Mouse (Mus musculus) CH12.LX (cell line): ENCODE data around the gene Pak7. TPM values are rescaled to one million over a fixed set of nuclear protein-coding genes. Genes with fewer than 3 reads are reported as not detected.

Source experiments
- DNase-seq: peaks from one replicate; pipeline ENCODE4 v3.0.0-alpha.2; 2013; ENCODE audit errors: extremely low read depth
- H3K27ac ChIP-seq: 2 replicates; pipeline ENCODE4 v1.5.1; 2012; ENCODE audit warnings: low read depth, mild to moderate bottlenecking, control low read depth, moderate library complexity; ENCODE audit not compliant: insufficient read depth
- H3K27me3 ChIP-seq: replicated peaks from 2 replicates; pipeline ENCODE3; 2012; ENCODE audit warnings: inconsistent platforms
- H3K36me3 ChIP-seq, 2 experiments: replicated peaks in 1 of 2; 2 replicates each; pipeline versions ENCODE3 to v1.6.1; 2012; ENCODE audit warnings: inconsistent platforms in 1 of 2, low read length in 1 of 2, mild to moderate bottlenecking in 1 of 2, mixed read lengths in 1 of 2, moderate library complexity in 1 of 2; ENCODE audit not compliant: control insufficient read depth in 1 of 2, insufficient read depth in 1 of 2
- H3K4me1 ChIP-seq, 2 experiments: 2 replicates each; pipeline ENCODE4 v1.6.1; 2012; ENCODE audit warnings: inconsistent platforms in 1 of 2, moderate library complexity in 1 of 2; ENCODE audit not compliant: insufficient read depth in 2 of 2, control insufficient read depth in 1 of 2
- H3K4me2 ChIP-seq: 2 replicates; pipeline ENCODE4 v1.6.1; 2012; ENCODE audit warnings: low read depth, mild to moderate bottlenecking, control low read depth; ENCODE audit not compliant: poor library complexity, insufficient read depth, severe bottlenecking
- H3K4me3 ChIP-seq, 3 experiments: fragments of 150-350 bp in 1 of 3; sonication (generic) in 1 of 3; replicated peaks in 1 of 3; 2 replicates each; pipeline versions ENCODE3 to v1.5.1; 2011 to 2012; ENCODE audit warnings: low read depth in 2 of 3, low read length in 2 of 3, mild to moderate bottlenecking in 2 of 3, moderate library complexity in 2 of 3, control low read depth in 1 of 3, improper control_type of control experiment in 1 of 3, inconsistent platforms in 1 of 3, mixed read lengths in 1 of 3; ENCODE audit not compliant: poor library complexity in 1 of 3
- H3K79me2 ChIP-seq: replicated peaks from 2 replicates; pipeline ENCODE4 v1.6.1; 2012; ENCODE audit warnings: mild to moderate bottlenecking, moderate library complexity; ENCODE audit not compliant: control insufficient read depth, poor library complexity, insufficient read depth, severe bottlenecking; ENCODE audit errors: extremely low read depth
- H3K9ac ChIP-seq: 2 replicates; pipeline ENCODE4 v1.6.1; 2012; ENCODE audit warnings: low read depth, mild to moderate bottlenecking, control low read depth, moderate library complexity; ENCODE audit not compliant: insufficient read depth
- H3K9me3 ChIP-seq: replicated peaks from 2 replicates; pipeline ENCODE3; 2012; ENCODE audit warnings: low read length, inconsistent platforms, mixed read lengths
- BHLHE40 ChIP-seq: IDR thresholded peaks from 2 replicates; pipeline ENCODE4 v1.6.1; 2011; ENCODE audit warnings: mild to moderate bottlenecking, low read depth, low read length, improper control_type of control experiment
- CHD1 ChIP-seq: IDR thresholded peaks from 2 replicates; pipeline ENCODE4 v1.6.1; 2012; ENCODE audit warnings: low read depth, low read length, improper control_type of control experiment, inconsistent platforms
- CTCF ChIP-seq, 2 experiments: IDR thresholded peaks in 1 of 2; conservative IDR thresholded peaks in 1 of 2; 2 replicates each; pipeline ENCODE4 v1.5.1; 2011 to 2012; ENCODE audit warnings: low read depth in 2 of 2, low read length in 2 of 2, improper control_type of control experiment in 1 of 2, inconsistent platforms in 1 of 2, mild to moderate bottlenecking in 1 of 2, moderate library complexity in 1 of 2
- ELF1 ChIP-seq: IDR thresholded peaks from 2 replicates; pipeline ENCODE4 v1.6.1; 2014; ENCODE audit warnings: low read depth, mild to moderate bottlenecking, inconsistent platforms, low read length, improper control_type of control experiment
- EP300 ChIP-seq: IDR thresholded peaks from 2 replicates; pipeline ENCODE4 v1.6.1; 2011; ENCODE audit warnings: low read length, improper control_type of control experiment
- ETS1 ChIP-seq: conservative IDR thresholded peaks from 2 replicates; pipeline ENCODE4 v1.6.1; 2012; ENCODE audit warnings: low read depth, mild to moderate bottlenecking, inconsistent platforms, low read length, improper control_type of control experiment, moderate library complexity
- HCFC1 ChIP-seq: IDR thresholded peaks from 2 replicates; pipeline ENCODE4 v1.6.1; 2012; ENCODE audit warnings: low read depth, mild to moderate bottlenecking, inconsistent platforms, low read length, improper control_type of control experiment
- IRF4 ChIP-seq: IDR thresholded peaks from 2 replicates; pipeline ENCODE4 v1.6.1; 2014; ENCODE audit warnings: low read depth, mild to moderate bottlenecking, inconsistent platforms, low read length, improper control_type of control experiment
- JUN ChIP-seq: IDR thresholded peaks from 2 replicates; pipeline ENCODE4 v1.6.1; 2011; ENCODE audit warnings: low read depth, mild to moderate bottlenecking, low read length, improper control_type of control experiment, moderate library complexity; ENCODE audit not compliant: insufficient read depth
- JUND ChIP-seq: conservative IDR thresholded peaks from 2 replicates; pipeline ENCODE4 v1.6.1; 2011; ENCODE audit warnings: low read depth, low read length, improper control_type of control experiment
- MXI1 ChIP-seq: IDR thresholded peaks from 2 replicates; pipeline ENCODE4 v1.6.1; 2011; ENCODE audit warnings: mild to moderate bottlenecking, low read depth, low read length, improper control_type of control experiment
- MYC ChIP-seq: IDR thresholded peaks from 2 replicates; pipeline ENCODE4 v1.6.1; 2011; ENCODE audit warnings: low read depth, mild to moderate bottlenecking, improper control_type of control experiment, low read length
- NRF1 ChIP-seq: IDR thresholded peaks from 2 replicates; pipeline ENCODE4 v1.6.1; 2014; ENCODE audit warnings: low read depth, mild to moderate bottlenecking, inconsistent platforms, low read length, improper control_type of control experiment, moderate library complexity
- PAX5 ChIP-seq: IDR thresholded peaks from 2 replicates; pipeline ENCODE4 v1.6.1; 2012; ENCODE audit warnings: low read length, inconsistent platforms, mixed read lengths
- POLR2AphosphoS2 ChIP-seq: IDR thresholded peaks from 2 replicates; pipeline ENCODE4 v1.6.1; 2011; ENCODE audit warnings: low read depth, low read length, improper control_type of control experiment
- RAD21 ChIP-seq: IDR thresholded peaks from 2 replicates; pipeline ENCODE4 v1.6.1; 2011; ENCODE audit warnings: low read depth, mild to moderate bottlenecking, low read length, improper control_type of control experiment, moderate library complexity
- RCOR1 ChIP-seq: conservative IDR thresholded peaks from 2 replicates; pipeline ENCODE4 v1.6.1; 2012; ENCODE audit warnings: low read depth, mild to moderate bottlenecking, inconsistent platforms, low read length, improper control_type of control experiment
- SIN3A ChIP-seq: IDR thresholded peaks from 2 replicates; pipeline ENCODE4 v1.6.1; 2012; ENCODE audit warnings: low read length, improper control_type of control experiment, inconsistent platforms
- SMC3 ChIP-seq: IDR thresholded peaks from 2 replicates; pipeline ENCODE4 v1.6.1; 2011; ENCODE audit warnings: low read depth, low read length, improper control_type of control experiment
- TBP ChIP-seq: conservative IDR thresholded peaks from 2 replicates; pipeline ENCODE4 v1.6.1; 2011; ENCODE audit warnings: low read depth, low read length, improper control_type of control experiment
- TCF12 ChIP-seq: IDR thresholded peaks from 2 replicates; pipeline ENCODE4 v1.6.1; 2014; ENCODE audit warnings: low read depth, mild to moderate bottlenecking, inconsistent platforms, low read length, improper control_type of control experiment
- USF1 ChIP-seq: IDR thresholded peaks from 2 replicates; pipeline ENCODE4 v1.6.1; 2014; ENCODE audit warnings: low read depth, mild to moderate bottlenecking, inconsistent platforms, low read length, improper control_type of control experiment
- USF2 ChIP-seq: conservative IDR thresholded peaks from 2 replicates; pipeline ENCODE4 v1.6.1; 2011; ENCODE audit warnings: low read depth, low read length, improper control_type of control experiment
- ZMIZ1 ChIP-seq: IDR thresholded peaks from 2 replicates; pipeline ENCODE4 v1.6.1; 2012; ENCODE audit warnings: low read depth, mild to moderate bottlenecking, inconsistent platforms, low read length, improper control_type of control experiment
- ZNF384 ChIP-seq: IDR thresholded peaks from 2 replicates; pipeline ENCODE4 v1.6.1; 2012; ENCODE audit warnings: low read depth, low read length, improper control_type of control experiment, inconsistent platforms
- dilution Hi-C: fragments of 300-500 bp; cut with MboI; formaldehyde crosslinking; loops from 2 replicates; pipeline ENCODE4 v1.14.3; 2020; ENCODE audit warnings: low sequenced_read_pairs; ENCODE audit not compliant: extremely low pct_unique_long_range_greater_than_20kb, extremely low pct_ligation_motif_present
- in situ Hi-C: fragments of 300-500 bp; cut with MboI; formaldehyde crosslinking; loops from 3 replicates; pipeline ENCODE4 v1.14.3; 2019; ENCODE audit warnings: low sequenced_read_pairs, low pct_ligation_motif_present, low pct_unique_long_range_greater_than_20kb, mixed read lengths
- polyA plus RNA-seq: library from polyadenylated mRNA; unstranded; fragments of >175 nt; gene quantifications from 2 replicates; pipeline ENCODE4 v1.2.1, GENCODE M21; 2012; ENCODE audit warnings: low read depth; ENCODE audit not compliant: insufficient read length
- total RNA-seq, 2 experiments: library from RNA; depleted of rRNA; stranded (reverse); fragments of 300-350 nt in 1 of 2; fragments of >200 nt in 1 of 2; gene quantifications; 2 replicates each; pipeline ENCODE4 v1.2.3; 2012 to 2014

Pak7 gene
- total RNA-seq (2012; rRNA removed) = not detected in 2 replicates
- not detected in 2 replicates for total RNA-seq (2014; rRNA removed)
- polyA plus RNA-seq = not detected in 2 replicates

GRCm38 (mm10) chr2:136387181-136388131 lies at the start of gene Pak7:
Gene Pak7, minus strand, starts transcription at chr2:136387967.
- TF ChIP-seq USF2 = no peak
- no peak for TF ChIP-seq JUN
- no peak for TF ChIP-seq SIN3A
- no peak for TF ChIP-seq ELF1
- no peak for TF ChIP-seq MXI1
- no peak for TF ChIP-seq ZNF384
- no peak for TF ChIP-seq HCFC1
- TF ChIP-seq CHD1 = no peak
- TF ChIP-seq EP300 = no peak
- TF ChIP-seq RAD21 = no peak
- TF ChIP-seq IRF4 = no peak
- no peak for TF ChIP-seq NRF1
- TF ChIP-seq ZMIZ1 = no peak
- TF ChIP-seq JUND = no peak
- Histone ChIP-seq H3K9ac (no peak within 1 kb of the TSS), H3K4me1 (no peaks in the 10 kb centered on the region), H3K9me3 (peaks cover 31% of the 10 kb centered on the region), H3K4me3 (no peak within 1 kb of the TSS), H3K27me3 (no peaks in the 10 kb centered on the region), H3K36me3 (no peaks in the 10 kb centered on the region), H3K4me2 (no peak within 1 kb of the TSS), H3K79me2 (no peaks in the 10 kb centered on the region), H3K27ac (no peak within 1 kb of the TSS)
- in situ Hi-C loops (no loop called here), dilution Hi-C loops (no loop called here)
- DNase-seq = no peak

- Histone ChIP-seq H3K9me3 (peaks cover 16% of the 10 kb centered on the region), H3K27me3 (no peaks in the 10 kb centered on the region), H3K4me1 (no peaks in the 10 kb centered on the region), H3K27ac (no peak overlapping the region), H3K4me3 (no peak overlapping the region), H3K4me2 (no peak overlapping the region), H3K36me3 (no peaks in the 10 kb centered on the region), H3K79me2 (no peaks in the 10 kb centered on the region), H3K9ac (no peak overlapping the region)
- no peak for TF ChIP-seq USF2
- no peak for TF ChIP-seq PAX5
- TF ChIP-seq BHLHE40 = no peak
- no peak for TF ChIP-seq MYC
- no peak for TF ChIP-seq CTCF (conservative IDR thresholded peaks at IDR 0.05 in 1 of 2, IDR thresholded peaks at IDR 0.05 in 1 of 2; ENCODE audit: low read depth in 2 of 2, low read length in 2 of 2)
- TF ChIP-seq POLR2AphosphoS2 = no peak
- no peak for TF ChIP-seq TBP
- TF ChIP-seq RAD21 = no peak
- no peak for TF ChIP-seq HCFC1
- TF ChIP-seq RCOR1 = no peak
- TF ChIP-seq USF1 = no peak
- TF ChIP-seq CHD1 = no peak
- no peak for TF ChIP-seq SMC3
- no peak for TF ChIP-seq ZNF384
- TF ChIP-seq ETS1 = no peak
- no peak for TF ChIP-seq TCF12
- no peak for TF ChIP-seq NRF1
- in situ Hi-C loops = no loop called here
- DNase-seq = no peak
- dilution Hi-C loops = no loop called here
These were observed 37.8 kb upstream of the Pak7 start for GRCm38 (mm10) chr2:136425561-136425960.
